ENCODE assay signal across 8 mouse cellular contexts in genomic region chr8:64205321-64206023, GRCm38 (mm10). TPM values are rescaled to one million over a fixed set of nuclear protein-coding genes. Genes with fewer than 3 reads are reported as not detected.
A peak's percentile ranks its signal among the peaks of the same experiment; 100 is the strongest.
DNase-seq lines count a peak whose midpoint lies in the region; ATAC-seq and TF ChIP-seq lines count a peak whose summit lies in the region.

No protein-coding gene starts in this region.

- no peak for TF ChIP-seq CTCF in testis, adult 2 months (IDR thresholded peaks at IDR 0.05; ENCODE audit: control insufficient read depth, insufficient read depth, insufficient replicate concordance, low read depth, low read length)

- H3K4me2 ChIP-seq in hindbrain, embryonic 14.5 days (replicated peaks), result peak overlapping the region; percentile 94
- H3K4me2 ChIP-seq in limb, embryonic 12.5 days, result peak overlapping the region; percentile 96
- H3K4me2 ChIP-seq in midbrain, embryonic 13.5 days (replicated peaks), result peak overlapping the region; percentile 97

- no peak for TF ChIP-seq POLR2A in testis, adult 2 months (IDR thresholded peaks at IDR 0.05; ENCODE audit: control insufficient read depth, low read depth, low read length)

- ATAC-seq in hindbrain, embryonic 14.5 days (ENCODE audit: low FRiP score), result peak; percentile 80
- peak; percentile 45; the same call in 1 of the 2 replicates for ATAC-seq in limb, embryonic 12.5 days (ENCODE audit: insufficient number of reproducible peaks, insufficient read depth, low FRiP score, low TSS enrichment, low read depth)
- peak; percentile 85 for ATAC-seq in midbrain, embryonic 13.5 days

- WGBS in hindbrain, embryonic 14.5 days, result under 1% methylated on average over 51 of the region's 61 CpGs
- WGBS in limb, embryonic 12.5 days, result 0% methylated on average over 60 of the region's 61 CpGs
- WGBS in midbrain, embryonic 13.5 days, result under 1% methylated on average over 60 of the region's 61 CpGs

- peaks cover 13% of the 10 kb centered on the region for H3K4me1 ChIP-seq in hindbrain, embryonic 14.5 days (replicated peaks; ENCODE audit: control insufficient read depth, insufficient read depth, low read length)
- peaks cover 23% of the 10 kb centered on the region for H3K4me1 ChIP-seq in limb, embryonic 12.5 days (replicated peaks)
- peaks cover 20% of the 10 kb centered on the region for H3K4me1 ChIP-seq in midbrain, embryonic 13.5 days (replicated peaks)
- peaks cover 10% of the 10 kb centered on the region for H3K4me1 ChIP-seq in testis, adult 2 months (ENCODE audit: control insufficient read depth, insufficient read depth, low read length)

- peak overlapping the region; percentile 47; the same call in 1 of the 2 replicates for H3K27ac ChIP-seq in hindbrain, embryonic 14.5 days
- H3K27ac ChIP-seq in limb, embryonic 12.5 days, result peak overlapping the region; percentile 45; the same call in 1 of the 2 replicates
- H3K27ac ChIP-seq in midbrain, embryonic 13.5 days, result peak overlapping the region; percentile 35; the same call in 1 of the 2 replicates
- no peak overlapping the region for H3K27ac ChIP-seq in testis, adult 2 months (ENCODE audit: control insufficient read depth, insufficient read depth, low read depth, low read length)

- H3K9me3 ChIP-seq in hindbrain, embryonic 14.5 days (ENCODE audit: control insufficient read depth, low read length), result no peaks in the 10 kb centered on the region
- H3K9me3 ChIP-seq in limb, embryonic 12.5 days, result no peaks in the 10 kb centered on the region
- no peaks in the 10 kb centered on the region for H3K9me3 ChIP-seq in midbrain, embryonic 13.5 days

- H3K4me3 ChIP-seq in hindbrain, embryonic 14.5 days (replicated peaks; ENCODE audit: low read length), result peak overlapping the region; percentile 69
- peak overlapping the region; percentile 63 for H3K4me3 ChIP-seq in limb, embryonic 12.5 days (replicated peaks)
- peak overlapping the region; percentile 75 for H3K4me3 ChIP-seq in midbrain, embryonic 13.5 days (replicated peaks)
- peak overlapping the region; percentile 52 for H3K4me3 ChIP-seq in testis, adult 2 months (ENCODE audit: control insufficient read depth, low read depth, low read length)

- DNase-seq in layer of hippocampus, postnatal 10 days (ENCODE audit: low spot score in 2 of 2), result peak; percentile 30 to 57
- no peak for DNase-seq in layer of hippocampus, adult 9-10 months (ENCODE audit: low spot score)
- DNase-seq in cerebellum, postnatal 14 days, result peak; percentile 76 to 80
- DNase-seq in frontal cortex, postnatal 36 days (ENCODE audit: low spot score in 2 of 2), result peak; percentile 20 to 27
- DNase-seq in hindbrain, embryonic 14.5 days (ENCODE audit: low spot score), result peak; percentile 57

- no peaks in the 10 kb centered on the region for H3K36me3 ChIP-seq in hindbrain, embryonic 14.5 days (replicated peaks; ENCODE audit: control insufficient read depth, insufficient read depth)
- H3K36me3 ChIP-seq in limb, embryonic 12.5 days, result no peaks in the 10 kb centered on the region
- H3K36me3 ChIP-seq in midbrain, embryonic 13.5 days, result no peaks in the 10 kb centered on the region
- H3K36me3 ChIP-seq in testis, adult 2 months (ENCODE audit: control insufficient read depth, insufficient read depth, low read length), result no peaks in the 10 kb centered on the region

- peak overlapping the region; percentile 78 for H3K9ac ChIP-seq in hindbrain, embryonic 14.5 days
- peak overlapping the region; percentile 70 for H3K9ac ChIP-seq in limb, embryonic 12.5 days (replicated peaks)
- peak overlapping the region; percentile 77 for H3K9ac ChIP-seq in midbrain, embryonic 13.5 days (replicated peaks)

- peaks cover 28% of the 10 kb centered on the region for H3K27me3 ChIP-seq in hindbrain, embryonic 14.5 days (ENCODE audit: control insufficient read depth, insufficient read depth, low read length)
- peaks cover 26% of the 10 kb centered on the region for H3K27me3 ChIP-seq in limb, embryonic 12.5 days
- H3K27me3 ChIP-seq in midbrain, embryonic 13.5 days, result peaks cover 41% of the 10 kb centered on the region
- H3K27me3 ChIP-seq in testis, adult 2 months (ENCODE audit: control insufficient read depth, insufficient read depth, low read length), result 0 out of 2 replicates have a peak, but pooled peaks cover 2% of the 10 kb centered on the region

RNA-seq across cellular contexts. Expression of gene Tll1, which starts 0.6 kb away (rescaled TPM):
- total RNA-seq in layer of hippocampus, postnatal 10 days (2021), result 1 to 10 TPM; 7.0 to 7.5 TPM
- polyA plus RNA-seq in hindbrain, embryonic 14.5 days (2014; fragmentation: Nextera tagmentation; extraction: Ambion mirVana), result 3.4 and 3.5 TPM in 2 replicates
- polyA plus RNA-seq in limb, embryonic 12.5 days (2016; fragmentation: Nextera tagmentation; extraction: Ambion mirVana), result 2.7 and 2.8 TPM in 2 replicates
- polyA plus RNA-seq in midbrain, embryonic 13.5 days (2015; fragmentation: Nextera tagmentation; extraction: Ambion mirVana), result 1.9 and 3.2 TPM in 2 replicates
- polyA plus RNA-seq in testis, adult 2 months (2012; rRNA removed), result 0.06 and 0.11 TPM in 2 replicates
